Mouse (Mus musculus): Measurements from ENCODE around the gene Nrxn2.
A peak's percentile ranks its signal among the peaks of the same experiment; 100 is the strongest.

The Nrxn2 gene

GRCm38 (mm10) chr19:6418233-6418879 lies at the start of gene Nrxn2:
Gene Nrxn2, plus strand, starts transcription at chr19:6418731.
- peak; percentile 79 for DNase-seq (ENCODE audit: low read depth, low spot score)

GRCm38 (mm10) chr19:6370175-6370574 lies 48.4 kb upstream of the Nrxn2 start:
- no peak for DNase-seq (ENCODE audit: low read depth, low spot score)

GRCm38 (mm10) chr19:6372433-6372832 lies 46.1 kb upstream of the Nrxn2 start:
- DNase-seq (ENCODE audit: low read depth, low spot score) = no peak

- peak; percentile 70 for DNase-seq (ENCODE audit: low read depth, low spot score)
These were observed 44.8 kb upstream of the Nrxn2 start for GRCm38 (mm10) chr19:6373539-6374400.

- no peak for DNase-seq (ENCODE audit: low read depth, low spot score)
These were observed 44.0 kb upstream of the Nrxn2 start for GRCm38 (mm10) chr19:6374571-6374970.

- DNase-seq (ENCODE audit: low read depth, low spot score) = no peak
These were observed 42.9 kb upstream of the Nrxn2 start for GRCm38 (mm10) chr19:6375423-6376254.

- DNase-seq (ENCODE audit: low read depth, low spot score) = peak; percentile 33
These were observed 42.3 kb upstream of the Nrxn2 start for GRCm38 (mm10) chr19:6376255-6376564.

- DNase-seq (ENCODE audit: low read depth, low spot score) = no peak
These were observed 41.9 kb upstream of the Nrxn2 start for GRCm38 (mm10) chr19:6376643-6377042.

- no peak for DNase-seq (ENCODE audit: low read depth, low spot score)
These were observed 41.0 kb upstream of the Nrxn2 start for GRCm38 (mm10) chr19:6377327-6378040.

GRCm38 (mm10) chr19:6380411-6381166 lies 37.9 kb upstream of the Nrxn2 start:
- no peak for DNase-seq (ENCODE audit: low read depth, low spot score)

GRCm38 (mm10) chr19:6381238-6381637 lies 37.3 kb upstream of the Nrxn2 start:
- no peak for DNase-seq (ENCODE audit: low read depth, low spot score)

GRCm38 (mm10) chr19:6382323-6382924 lies 36.1 kb upstream of the Nrxn2 start:
- DNase-seq (ENCODE audit: low read depth, low spot score) = no peak

GRCm38 (mm10) chr19:6383470-6383869 lies 35.1 kb upstream of the Nrxn2 start:
- DNase-seq (ENCODE audit: low read depth, low spot score) = no peak

GRCm38 (mm10) chr19:6384128-6384527 lies 34.4 kb upstream of the Nrxn2 start, which contains the start of gene Pygm:
Gene Pygm, plus strand, starts transcription at chr19:6384399.
- no peak for DNase-seq (ENCODE audit: low read depth, low spot score)

GRCm38 (mm10) chr19:6384954-6385353 lies 33.6 kb upstream of the Nrxn2 start:
- no peak for DNase-seq (ENCODE audit: low read depth, low spot score)

- no peak for DNase-seq (ENCODE audit: low read depth, low spot score)
These were observed 33.1 kb upstream of the Nrxn2 start for GRCm38 (mm10) chr19:6385419-6385818.

- DNase-seq (ENCODE audit: low read depth, low spot score) = no peak
These were observed 32.7 kb upstream of the Nrxn2 start for GRCm38 (mm10) chr19:6385821-6386220.

- no peak for DNase-seq (ENCODE audit: low read depth, low spot score)
These were observed 32.3 kb upstream of the Nrxn2 start for GRCm38 (mm10) chr19:6386234-6386633.

GRCm38 (mm10) chr19:6388006-6388405 lies 30.5 kb upstream of the Nrxn2 start:
- no peak for DNase-seq (ENCODE audit: low read depth, low spot score)

- DNase-seq (ENCODE audit: low read depth, low spot score) = peak; percentile 33
These were observed 28.7 kb upstream of the Nrxn2 start for GRCm38 (mm10) chr19:6389803-6390202.
